Mouse (Mus musculus) activated CD4-positive, CD25-positive, alpha-beta regulatory T cell, adult 4 months (primary cell): ENCODE results near the gene Tcte1. TPM values are rescaled to one million over a fixed set of nuclear protein-coding genes. Genes with fewer than 3 reads are reported as not detected.
A peak's percentile ranks its signal among the peaks of the same experiment; 100 is the strongest.

ENCODE experiments used
- ATAC-seq: one replicate; pipeline ENCODE4 v1.8.0; 2017
- polyA plus RNA-seq, 2 experiments: library from polyadenylated mRNA; unstranded; fragments of 100-300 nt; shearing (Covaris generic); gene quantifications; one replicate each; pipeline ENCODE4 v1.2.1; 2017

The Tcte1 gene
- polyA plus RNA-seq, 2 experiments from 2014 or later, result not detected

DNA sequence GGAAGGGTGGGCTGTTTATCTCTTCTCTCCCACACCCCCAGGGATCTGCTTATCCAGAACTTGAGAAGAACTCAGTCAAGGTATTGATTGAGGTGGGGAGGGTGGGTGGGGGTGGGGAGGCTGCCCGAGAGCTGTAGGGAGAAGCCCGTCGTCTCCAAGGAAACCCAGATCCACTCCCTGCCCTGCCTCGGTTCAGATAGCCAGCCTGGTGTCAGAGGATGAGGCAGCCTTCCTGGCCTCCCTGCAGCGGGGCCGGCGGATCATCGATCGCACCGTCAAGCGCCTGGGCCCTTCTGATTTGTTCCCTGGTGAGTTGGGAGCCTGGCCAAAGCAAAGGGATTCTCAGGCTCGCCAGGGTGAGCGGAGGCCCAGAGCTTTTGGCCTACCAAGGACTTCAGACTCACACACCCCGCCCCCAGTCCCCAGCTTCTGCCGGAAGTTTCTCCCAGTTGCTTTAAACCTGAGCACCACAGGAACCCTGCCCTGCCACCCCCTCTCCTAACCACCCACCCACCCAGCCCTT, 8.0 kb upstream of the Tcte1 start:
- no peak for ATAC-seq

DNA sequence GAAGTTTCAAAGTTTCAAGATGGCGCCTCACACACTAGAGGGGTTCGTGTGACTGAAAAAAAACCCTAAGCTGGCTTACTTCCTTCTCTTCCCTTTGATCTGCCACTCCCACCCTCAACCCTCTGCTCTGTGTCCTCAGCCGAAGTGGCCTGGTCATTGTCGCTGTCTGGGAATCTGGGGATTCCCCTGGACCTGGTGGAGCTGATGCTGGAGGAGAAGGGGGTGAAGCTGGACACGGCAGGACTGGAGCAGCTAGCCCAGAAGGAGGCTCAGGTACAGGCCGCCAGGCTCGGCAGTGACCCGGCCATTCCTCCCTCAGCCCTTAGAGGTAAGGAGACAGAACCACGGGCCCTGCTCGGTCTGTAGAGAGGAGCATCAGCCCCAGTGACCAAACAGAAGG, 7.4 kb upstream of the Tcte1 start:
- no peak for ATAC-seq

DNA sequence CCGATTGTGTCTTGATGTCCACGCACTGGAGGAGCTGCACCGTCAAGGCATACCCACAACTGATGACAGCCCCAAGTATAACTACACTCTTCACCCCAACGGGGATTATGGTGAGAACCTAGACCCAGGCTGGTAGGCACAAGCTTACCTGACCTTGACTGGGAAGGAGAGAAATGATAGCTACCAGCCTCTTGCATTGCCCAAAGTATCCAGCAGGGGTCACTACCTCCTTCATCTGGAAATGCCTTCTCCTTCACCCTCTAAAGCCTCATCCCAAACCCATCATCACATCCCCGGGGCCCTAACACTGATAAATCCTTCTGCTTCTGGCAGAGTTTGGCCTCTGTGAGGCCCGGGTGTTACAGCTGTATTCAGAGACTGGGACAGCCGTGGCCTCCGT, 6.7 kb upstream of the Tcte1 start:
- ATAC-seq, result peak; percentile 65

GRCm38 (mm10) chr17:45517135-45517534, 6.1 kb upstream of the Tcte1 start:
- ATAC-seq, result no peak

DNA sequence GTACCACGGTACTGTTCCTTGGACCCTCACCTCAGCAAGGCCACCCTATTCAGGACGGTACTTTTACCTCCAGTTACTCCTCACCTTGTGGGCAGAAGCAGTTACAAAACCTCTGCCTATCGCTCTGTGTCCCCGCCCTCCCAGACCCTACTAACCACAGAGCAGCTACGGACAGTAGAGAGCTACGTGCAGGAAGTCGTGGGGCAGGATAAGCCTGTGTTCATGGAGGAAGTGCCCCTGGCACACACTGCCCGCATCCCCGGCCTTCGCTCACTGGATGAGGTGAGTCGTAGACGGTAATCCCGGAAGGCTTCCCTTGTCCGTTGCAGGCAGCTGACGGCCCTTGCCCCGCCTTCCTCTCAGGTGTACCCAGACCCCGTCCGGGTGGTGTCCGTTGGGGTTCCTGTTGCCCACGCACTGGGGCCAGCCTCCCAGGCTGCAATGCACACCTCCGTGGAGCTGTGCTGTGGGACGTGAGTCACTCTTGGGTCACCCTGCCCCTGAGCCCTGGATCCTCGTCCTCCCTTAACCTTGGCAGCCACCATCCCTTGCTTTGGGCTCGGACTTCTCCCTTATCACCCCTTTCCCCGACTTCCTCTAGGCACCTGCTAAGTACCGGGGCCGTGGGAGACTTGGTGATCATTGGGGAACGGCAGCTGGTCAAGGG, 5.6 kb upstream of the Tcte1 start:
- ATAC-seq, result no peak

GRCm38 (mm10) chr17:45518766-45519475, 4.3 kb upstream of the Tcte1 start:
- no peak for ATAC-seq

GRCm38 (mm10) chr17:45520136-45520535, 3.1 kb upstream of the Tcte1 start:
- ATAC-seq, result no peak

GRCm38 (mm10) chr17:45524961-45525360, 1.7 kb downstream of the Tcte1 start:
- no peak for ATAC-seq

- no peak for ATAC-seq
These were observed 3.3 kb downstream of the Tcte1 start for GRCm38 (mm10) chr17:45526571-45526970.

DNA sequence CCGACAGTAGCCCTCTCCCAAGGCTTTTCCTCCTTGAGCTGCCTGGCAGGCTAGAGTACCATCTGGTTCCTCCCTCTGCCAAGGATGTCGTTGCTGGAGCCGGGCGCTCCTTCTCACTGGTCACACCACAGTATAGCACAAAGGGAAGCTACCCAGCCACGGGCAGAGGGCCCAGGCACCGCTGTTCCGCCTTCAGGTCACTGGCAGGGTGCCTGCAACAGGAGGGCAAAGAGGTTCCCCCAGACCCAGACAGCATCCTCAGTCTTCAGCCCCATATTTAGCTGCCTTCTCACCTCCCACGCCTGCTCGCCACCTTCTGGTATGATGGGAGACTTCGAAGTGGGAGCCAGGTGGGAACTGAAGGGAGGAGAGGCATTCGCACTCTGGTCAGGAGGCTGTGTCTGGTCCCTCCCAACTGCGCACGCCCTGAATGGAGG, 7.1 kb downstream of the Tcte1 start:
- ATAC-seq, result no peak

DNA sequence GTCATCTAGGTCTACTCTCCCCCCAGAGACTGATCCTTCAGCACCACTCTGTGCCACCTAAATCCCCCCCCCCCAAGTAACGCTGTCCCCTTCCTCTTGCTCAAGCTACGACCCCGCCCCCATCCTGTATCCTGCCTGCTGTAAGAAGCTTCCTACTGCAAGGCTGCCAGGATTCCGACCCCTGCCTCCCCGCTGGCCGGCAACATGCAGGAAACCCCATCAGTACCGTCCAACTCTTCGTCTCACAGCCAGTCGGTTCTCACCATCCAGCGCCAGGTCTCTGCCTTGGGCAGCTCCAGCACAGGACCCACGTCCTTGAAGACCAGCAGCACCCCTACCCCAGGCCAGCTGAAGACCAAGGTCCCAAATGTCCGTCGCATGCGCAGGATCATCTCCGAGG, 9.7 kb downstream of the Tcte1 start:
- ATAC-seq, result no peak

DNA sequence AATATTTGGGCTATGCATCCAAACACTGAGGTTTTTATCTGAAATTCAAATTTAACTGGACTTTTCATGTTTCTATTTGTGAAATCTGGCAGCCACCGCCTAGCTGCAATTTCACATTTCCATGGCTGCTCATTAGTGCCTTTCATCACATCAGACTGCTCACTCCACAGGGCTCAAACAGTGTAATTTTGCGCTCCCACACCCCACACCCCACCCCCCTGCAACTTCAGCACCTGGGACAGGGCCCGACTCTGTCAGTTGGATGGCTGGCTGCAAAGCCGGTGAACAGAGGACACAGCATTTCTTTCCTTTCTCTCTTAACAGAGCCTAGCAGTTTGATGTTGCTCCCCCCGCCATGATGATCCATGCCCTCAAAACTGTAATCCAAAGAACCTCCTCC, 13.0 kb downstream of the Tcte1 start:
- ATAC-seq, result no peak

DNA sequence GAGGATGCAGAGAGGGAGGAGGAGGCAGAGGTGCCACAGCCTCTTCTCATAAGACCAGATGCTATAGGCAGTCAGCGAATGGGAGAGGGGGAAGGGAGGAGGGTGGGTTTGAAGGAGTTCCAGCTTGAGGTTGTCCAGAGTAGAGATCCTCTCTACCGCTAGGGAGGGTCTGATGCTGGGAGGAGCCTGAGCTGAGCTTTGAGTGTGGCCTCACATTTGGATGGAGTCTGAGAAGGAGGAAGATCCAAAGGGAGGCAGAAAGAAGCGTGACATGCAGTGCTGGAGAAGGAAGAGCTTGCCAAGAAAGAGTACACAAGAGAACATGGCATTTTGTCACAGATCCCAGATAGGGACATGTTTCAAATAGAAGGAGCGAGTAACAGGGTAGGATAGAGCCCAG, 15.2 kb downstream of the Tcte1 start:
- ATAC-seq, result no peak

DNA sequence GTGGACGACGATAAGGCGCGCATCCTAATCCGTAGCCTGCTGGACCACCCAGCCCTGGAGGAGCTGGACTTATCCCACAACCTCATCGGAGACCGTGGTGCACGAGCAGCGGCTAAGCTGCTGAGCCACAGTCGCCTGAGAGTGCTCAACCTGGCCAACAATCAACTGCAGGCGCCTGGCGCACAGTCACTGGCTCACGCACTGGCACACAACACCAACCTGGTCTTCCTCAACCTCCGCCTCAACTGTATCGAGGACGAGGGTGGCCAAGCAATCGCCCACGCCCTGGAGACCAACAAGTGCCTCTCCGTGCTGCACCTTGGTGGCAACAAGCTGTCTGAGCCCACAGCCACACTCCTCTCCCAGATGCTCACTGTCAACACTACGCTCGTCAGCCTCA, 16.4 kb downstream of the Tcte1 start:
- ATAC-seq, result no peak

GRCm38 (mm10) chr17:45542129-45542528, 18.9 kb downstream of the Tcte1 start:
- ATAC-seq, result no peak

DNA sequence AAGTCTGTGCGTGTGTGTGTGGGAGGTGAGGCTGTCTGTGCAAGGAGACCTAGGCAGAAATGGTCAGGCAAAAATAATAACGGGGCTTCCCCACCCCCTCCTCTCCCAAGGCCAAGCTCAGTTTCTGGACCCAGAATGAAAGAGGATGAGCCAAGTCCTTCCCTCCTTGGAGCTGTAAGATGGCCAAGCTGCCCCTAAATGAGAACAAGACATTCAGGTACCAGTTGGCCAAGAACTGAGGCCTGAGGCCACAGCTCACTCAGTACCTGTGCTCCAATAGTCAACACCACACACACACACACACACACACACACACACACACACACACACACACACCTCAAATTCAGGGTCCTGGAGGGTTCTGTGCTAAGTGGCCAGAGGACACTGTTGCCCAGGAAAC, 19.5 kb downstream of the Tcte1 start:
- ATAC-seq, result no peak

- ATAC-seq, result no peak
These were observed 19.9 kb downstream of the Tcte1 start for GRCm38 (mm10) chr17:45543115-45543514.

- no peak for ATAC-seq
These were observed 21.0 kb downstream of the Tcte1 start for GRCm38 (mm10) chr17:45544001-45544872.

GRCm38 (mm10) chr17:45544873-45545277, 21.6 kb downstream of the Tcte1 start:
- ATAC-seq, result no peak

DNA sequence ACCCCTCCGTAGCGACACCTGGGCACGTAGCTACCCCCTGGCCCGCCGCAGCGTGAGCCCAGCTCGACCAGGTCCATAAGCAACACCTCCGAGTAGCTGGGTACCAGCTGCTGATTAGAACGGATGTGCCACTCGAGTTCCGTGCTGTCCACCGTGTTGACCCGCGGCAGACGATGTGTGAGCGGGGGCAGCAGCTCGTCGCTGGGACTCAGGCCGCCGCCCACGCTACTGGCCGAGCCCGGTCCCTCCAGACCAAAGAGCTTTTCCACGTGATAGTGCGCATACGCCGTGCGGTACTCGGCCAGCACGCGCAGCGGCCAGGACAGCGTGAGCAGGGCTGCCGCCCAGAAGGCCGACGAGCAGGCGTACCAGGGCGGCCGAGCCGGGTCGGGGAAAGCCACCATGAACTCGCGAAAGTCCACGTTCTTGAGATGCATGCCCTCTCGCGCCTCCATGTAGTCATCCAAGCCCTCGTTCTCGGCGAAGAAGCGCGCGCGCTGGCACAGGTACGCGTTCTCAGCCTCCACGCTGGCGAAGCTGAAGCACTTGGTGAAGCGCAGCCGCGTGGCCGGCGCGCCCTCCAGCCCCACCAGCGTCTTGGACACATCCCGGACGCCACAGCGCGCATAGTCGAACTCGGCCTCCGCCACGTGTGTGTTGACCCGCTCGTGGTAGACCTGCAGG, 22.2 kb downstream of the Tcte1 start:
- no peak for ATAC-seq

GRCm38 (mm10) chr17:45546941-45547340, 23.7 kb downstream of the Tcte1 start:
- no peak for ATAC-seq

DNA sequence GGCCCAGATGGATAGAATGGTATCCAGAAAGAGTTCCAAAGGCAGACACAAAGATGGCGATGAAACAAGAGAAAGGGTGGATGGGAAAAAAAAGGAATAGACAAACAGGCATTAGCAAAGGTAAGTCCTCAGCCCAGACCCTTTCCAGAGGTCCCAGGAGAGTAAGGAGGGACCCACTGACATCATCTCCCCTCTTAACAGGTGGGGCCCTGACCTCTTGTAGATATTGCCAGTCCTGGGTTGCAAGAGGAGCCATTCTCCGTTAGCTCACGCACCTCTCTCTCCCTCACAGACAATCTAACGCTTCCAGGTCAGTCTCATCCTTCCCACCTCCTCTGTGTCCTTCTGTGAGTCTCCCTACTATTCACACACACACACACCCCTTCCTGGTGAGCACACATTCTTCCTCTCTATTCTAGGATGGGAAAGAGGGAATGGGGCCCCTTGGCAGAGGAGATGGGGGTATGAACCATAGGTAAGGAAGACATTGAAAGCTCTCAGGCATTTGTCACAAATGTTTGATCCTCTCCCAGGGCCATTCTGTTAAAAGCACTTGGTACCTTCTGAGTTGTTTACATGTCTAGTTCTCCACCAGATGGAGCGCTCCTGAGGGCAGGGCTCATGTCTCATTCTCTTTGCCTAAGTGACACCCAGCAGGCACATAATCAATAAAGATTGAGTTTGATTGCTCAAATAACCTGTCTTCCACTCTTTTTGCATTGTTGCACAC, 24.4 kb downstream of the Tcte1 start:
- ATAC-seq, result no peak
